Mouse (Mus musculus): ENCODE results near the gene Yae1d1.

Yae1d1 gene

GRCm38 (mm10) chr13:17942338-17942737, 50.8 kb downstream of the Yae1d1 start:
- in situ Hi-C loops (cut with MboI; ENCODE audit: unreplicated experiment in 2 of 2): loop anchor here in 1 of 2 experiments (5.0 kb wide), 1 partner anchor 50 kb away; the partner anchor contains the start of gene Yae1d1
